In the genomic region with DNA sequence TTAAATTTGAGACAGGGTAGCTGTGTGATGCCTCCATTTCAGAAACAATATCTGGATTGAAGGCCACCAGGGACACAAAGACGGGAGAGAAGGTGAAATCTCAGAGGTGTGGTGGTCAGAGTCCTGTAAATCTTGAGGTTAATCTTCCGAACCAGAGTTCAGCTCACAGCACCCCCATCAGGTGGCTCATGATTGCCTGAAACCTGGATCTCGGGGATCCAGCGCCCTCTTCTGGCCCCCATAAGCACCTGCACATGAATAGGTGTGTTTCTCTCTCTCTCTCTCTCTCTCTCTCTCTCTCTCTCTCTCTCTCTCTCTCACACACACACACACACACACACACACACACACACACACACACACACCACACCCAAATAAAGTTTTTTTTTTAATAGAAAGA, we compare ENCODE assay signal across 13 mouse cellular contexts.
"Had no signal": no experiment of that assay in that cellular context is flagged by ENCODE, and none has a peak within 500 bp of the region (broad histone marks: within the 10 kb centered on the region; RNA-seq: fewer than 3 reads in every experiment).

No protein-coding gene starts in this region.

- H3K9me3 ChIP-seq: limb, embryonic 10.5 days; midbrain, embryonic 13.5 days; stomach, embryonic 15.5 days had no signal

- H3K36me3 ChIP-seq: limb, embryonic 10.5 days; midbrain, embryonic 13.5 days; stomach, embryonic 15.5 days had no signal

- H3K4me3 ChIP-seq: limb, embryonic 10.5 days; midbrain, embryonic 13.5 days; stomach, embryonic 15.5 days had no signal

- DNase-seq: kidney, adult 11 months; kidney, adult 9 months; kidney, postnatal 36 days; lung, postnatal 36 days; right cerebral cortex, postnatal 14 days; thymus, adult 18-20 months; thymus, postnatal 36 days had no signal

- H3K27me3 ChIP-seq: midbrain, embryonic 13.5 days; stomach, embryonic 15.5 days had no signal

- ATAC-seq: lung, postnatal 0 days; midbrain, embryonic 13.5 days had no signal

- H3K27ac ChIP-seq: kidney, postnatal 0 days; limb, embryonic 10.5 days; midbrain, embryonic 13.5 days; stomach, embryonic 15.5 days had no signal

- H3K4me1 ChIP-seq: midbrain, embryonic 13.5 days had no signal

- H3K4me2 ChIP-seq: liver, embryonic 11.5 days; midbrain, embryonic 13.5 days; stomach, embryonic 15.5 days had no signal

- H3K9ac ChIP-seq: midbrain, embryonic 13.5 days; stomach, embryonic 15.5 days had no signal
